Mouse (Mus musculus) cerebral cortex, adult 2 months (tissue): Measurements from ENCODE around the gene Rps23.

ENCODE experiments used
- WGBS: fragments of 180-500 bp; shearing (Covaris S2); methylation state at CpG from one replicate; pipeline ENCODE4 v1.1.7; 2018; 5-methylcytosine and 5-hydroxymethylcytosine counted together

The Rps23 gene

GRCm38 (mm10) chr13:90922751-90923612 lies at the start of gene Rps23:
TSS of gene Rps23 (plus strand) at chr13:90922958.
- WGBS = under 1% methylated on average over 57 of the region's 57 CpGs

- 88% methylated on average over 1 of the region's 1 CpGs for WGBS
Measured at GRCm38 (mm10) chr13:90881727-90882429, 40.9 kb upstream of the Rps23 start.

GRCm38 (mm10) chr13:90885856-90886532 lies 36.8 kb upstream of the Rps23 start:
- 52% methylated on average over 13 of the region's 13 CpGs for WGBS

GRCm38 (mm10) chr13:90886568-90886983 lies 36.2 kb upstream of the Rps23 start:
- under 1% methylated on average over 18 of the region's 18 CpGs for WGBS

GRCm38 (mm10) chr13:90890111-90890510 lies 32.6 kb upstream of the Rps23 start:
- 91% methylated on average over 5 of the region's 5 CpGs for WGBS

- WGBS = 50% methylated on average over 4 of the region's 4 CpGs
Measured at GRCm38 (mm10) chr13:90894819-90895218, 27.9 kb upstream of the Rps23 start.

GRCm38 (mm10) chr13:90896098-90896497 lies 26.7 kb upstream of the Rps23 start:
- 37% methylated on average over 2 of the region's 2 CpGs for WGBS

GRCm38 (mm10) chr13:90896821-90897220 lies 25.9 kb upstream of the Rps23 start:
- WGBS = 69% methylated on average over 12 of the region's 12 CpGs

- WGBS = 59% methylated on average over 5 of the region's 5 CpGs
Measured at GRCm38 (mm10) chr13:90905176-90905575, 17.6 kb upstream of the Rps23 start, which contains the start of gene Atp6ap1l. TSS of gene Atp6ap1l (minus strand) at chr13:90905355.

- WGBS = 90% methylated on average over 12 of the region's 12 CpGs
Measured at GRCm38 (mm10) chr13:90907376-90907775, 15.4 kb upstream of the Rps23 start.

- 44% methylated on average over 17 of the region's 17 CpGs for WGBS
Measured at GRCm38 (mm10) chr13:90912760-90913674, 9.7 kb upstream of the Rps23 start.

- 24% methylated on average over 7 of the region's 7 CpGs for WGBS
Measured at GRCm38 (mm10) chr13:90913675-90914192, 9.0 kb upstream of the Rps23 start.

GRCm38 (mm10) chr13:90914721-90915120 lies 8.0 kb upstream of the Rps23 start:
- WGBS = 95% methylated on average over 4 of the region's 4 CpGs

- under 1% methylated on average over 13 of the region's 13 CpGs for WGBS
Measured at GRCm38 (mm10) chr13:90923617-90924016, 859 bp downstream of the Rps23 start.

- WGBS = 43% methylated on average over 9 of the region's 9 CpGs
Measured at GRCm38 (mm10) chr13:90924072-90924471, 1.3 kb downstream of the Rps23 start.

- WGBS = 85% methylated on average over 5 of the region's 5 CpGs
Measured at GRCm38 (mm10) chr13:90925191-90925590, 2.4 kb downstream of the Rps23 start.

- 76% methylated on average over 7 of the region's 7 CpGs for WGBS
Measured at GRCm38 (mm10) chr13:90926125-90926765, 3.5 kb downstream of the Rps23 start.

- WGBS = 54% methylated on average over 5 of the region's 5 CpGs
Measured at GRCm38 (mm10) chr13:90926938-90927633, 4.3 kb downstream of the Rps23 start.

- WGBS = 82% methylated on average over 10 of the region's 10 CpGs
Measured at GRCm38 (mm10) chr13:90928266-90928665, 5.5 kb downstream of the Rps23 start.

- WGBS = 18% methylated on average over 5 of the region's 5 CpGs
Measured at GRCm38 (mm10) chr13:90929847-90930246, 7.1 kb downstream of the Rps23 start.
